In the genomic region with DNA sequence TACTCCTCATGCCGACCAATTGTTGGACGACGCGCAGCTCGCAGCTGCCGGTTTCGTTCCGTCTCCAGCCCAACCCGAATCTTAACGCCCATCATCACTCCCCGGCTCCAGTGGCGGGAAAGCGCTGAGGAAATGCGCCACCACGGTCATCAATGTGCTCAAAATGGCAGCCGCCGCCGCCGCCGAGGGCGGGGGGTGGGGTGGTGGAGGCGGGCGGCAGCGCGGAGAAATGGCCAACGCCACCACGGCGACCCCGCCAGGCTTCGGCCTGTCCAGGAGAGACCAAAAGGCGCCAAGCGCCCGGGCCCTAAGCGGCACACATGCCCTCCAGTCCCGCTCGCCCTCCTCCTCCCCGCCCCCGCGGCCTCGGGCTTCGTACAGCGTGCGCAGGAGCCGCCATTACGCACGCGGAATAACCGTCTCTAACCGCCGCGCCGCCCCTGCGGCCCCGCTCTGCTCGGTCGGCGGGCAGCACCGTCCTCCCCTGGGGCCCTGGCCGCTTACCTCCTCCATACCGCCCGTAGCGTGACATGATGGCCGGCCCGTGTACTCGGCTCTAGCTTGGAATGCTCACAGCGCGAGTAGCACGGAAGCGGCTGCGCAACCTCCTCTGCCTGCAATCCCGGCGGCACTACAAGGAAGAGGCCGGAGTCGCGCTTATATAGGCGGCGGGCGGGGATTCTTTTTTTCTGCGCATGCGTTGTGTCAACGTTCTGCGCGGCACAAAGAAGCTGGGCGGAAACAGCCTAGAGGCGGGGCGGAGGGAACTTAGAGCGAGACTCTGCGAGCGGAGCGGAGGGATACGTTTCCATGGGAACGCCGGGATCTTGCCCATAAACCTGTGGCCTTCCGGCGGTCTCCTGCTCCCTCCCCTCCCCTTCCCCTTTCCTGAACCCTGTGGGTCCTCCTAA, we compare ENCODE assay signal across 8 mouse cellular contexts. TPM values are rescaled to one million over a fixed set of nuclear protein-coding genes. Genes with fewer than 3 reads are reported as not detected.
DNase-seq lines count a peak whose midpoint lies in the region; ATAC-seq and TF ChIP-seq lines count a peak whose summit lies in the region.

A gene (minus strand): TSS at position 637 of the 911 bp plus-strand sequence.
A gene (plus strand): TSS at position 790 of the 911 bp plus-strand sequence.

- intact Hi-C loops in heart, postnatal 25 days (cut with DNase I), result loop anchor here (10.0 kb wide), 1 partner anchor 312 kb away; a partner anchor contains a TSS

- peak within 1 kb of the TSS; percentile 73 to 95 for H3K4me3 ChIP-seq in ES-E14 (ENCODE audit: insufficient read depth in 1 of 2, low read depth in 1 of 2, low read length in 2 of 2, poor library complexity in 1 of 2, severe bottlenecking in 1 of 2)
- peak within 1 kb of the TSS; percentile 95 for H3K4me3 ChIP-seq in forebrain, embryonic 15.5 days
- peak within 1 kb of the TSS; percentile 98 for H3K4me3 ChIP-seq in lung, adult 2 months (replicated peaks; ENCODE audit: extremely low read depth, low read depth, low read length)

- peak; percentile 93 for ATAC-seq in forebrain, embryonic 15.5 days (replicated peaks)
- peak; percentile 90 for ATAC-seq in neutrophil, adult 5-6 weeks (ENCODE audit: extremely low read depth, insufficient number of reproducible peaks, low FRiP score, poor library complexity, severe bottlenecking)

- no peaks in the 10 kb centered on the region for H3K9me3 ChIP-seq in ES-E14 (ENCODE audit: control insufficient read depth, insufficient read depth, low read depth, low read length)
- H3K9me3 ChIP-seq in forebrain, embryonic 15.5 days, result no peaks in the 10 kb centered on the region

- peaks cover 25% of the 10 kb centered on the region for H3K36me3 ChIP-seq in ES-E14 (ENCODE audit: control insufficient read depth, insufficient read depth, low read length, poor library complexity, severe bottlenecking)
- peaks cover 26% of the 10 kb centered on the region for H3K36me3 ChIP-seq in forebrain, embryonic 15.5 days

- TF ChIP-seq POLR2A in lung, adult 2 months (IDR thresholded peaks at IDR 0.05; ENCODE audit: borderline replicate concordance, extremely low read depth, low read depth, low read length), result peak; percentile 100

- no peak for TF ChIP-seq CTCF in lung, adult 2 months (IDR thresholded peaks at IDR 0.05; ENCODE audit: insufficient read depth, low read length)

- H3K9ac ChIP-seq in ES-E14 (ENCODE audit: insufficient read depth, low read depth, low read length, poor library complexity, severe bottlenecking), result peak within 1 kb of the TSS; percentile 98
- peak within 1 kb of the TSS; percentile 96 for H3K9ac ChIP-seq in forebrain, embryonic 15.5 days (replicated peaks)

- 0 out of 4 replicates have a peak, but pooled peaks cover 0 to 3% of the 10 kb centered on the region in 2 experiments for H3K4me1 ChIP-seq in ES-E14 (ENCODE audit: control insufficient read depth in 2 of 2, insufficient read depth in 2 of 2, low read length in 2 of 2, poor library complexity in 1 of 2)
- peaks cover 31% of the 10 kb centered on the region for H3K4me1 ChIP-seq in forebrain, embryonic 15.5 days
- peaks cover 9% of the 10 kb centered on the region for H3K4me1 ChIP-seq in lung, adult 2 months (ENCODE audit: control insufficient read depth, insufficient read depth, low read length)

- H3K4me2 ChIP-seq in forebrain, embryonic 15.5 days (replicated peaks), result peak within 1 kb of the TSS; percentile 83

- no peaks in the 10 kb centered on the region for H3K27me3 ChIP-seq in forebrain, embryonic 15.5 days

- in situ Hi-C loops in ES-E14 (cut with MboI; ENCODE audit: low sequenced_read_pairs in 2 of 2, unreplicated experiment in 2 of 2), result no loop called here

- under 1% methylated on average over 95 of the region's 95 CpGs for WGBS in forebrain, embryonic 15.5 days
- under 1% methylated on average over 95 of the region's 95 CpGs for WGBS in lung, adult 2 months

- peak within 1 kb of the TSS; percentile 93 for H3K27ac ChIP-seq in ES-E14 (ENCODE audit: insufficient read depth, low read depth, low read length, poor library complexity, severe bottlenecking)
- peak within 1 kb of the TSS; percentile 99 for H3K27ac ChIP-seq in forebrain, embryonic 15.5 days (replicated peaks)

- DNase-seq in ES-E14 (ENCODE audit: low read depth, low spot score), result peak; percentile 99
- peak; percentile 98 for DNase-seq in cerebellum, adult 11-12 months
- peak; percentile 96 for DNase-seq in heart, postnatal 25 days (ENCODE audit: low spot score)
- peak; percentile 97 to 99 for DNase-seq in layer of hippocampus, adult 18-20 months (ENCODE audit: low spot score in 2 of 2)
- DNase-seq in lung, adult 2 months, result peak; percentile 99
- DNase-seq in thymus, adult 18-20 months, result peak; percentile 96 to 97

TF ChIP-seq in ES-E14, 5 proteins besides CTCF, POLR2A, EP300 and RAD21:
- TF ChIP-seq HCFC1 (IDR thresholded peaks at IDR 0.05; ENCODE audit: borderline replicate concordance, insufficient read depth, low read length) (peak; percentile 70; the same call in 1 of the 2 replicates), CHD2 (IDR thresholded peaks at IDR 0.05; ENCODE audit: low read depth, low read length) (peak; percentile 68; the same call in 1 of the 2 replicates), MAFK (IDR thresholded peaks at IDR 0.05; ENCODE audit: insufficient read depth, low read depth, low read length) (no peak), ZNF384 (IDR thresholded peaks at IDR 0.05; ENCODE audit: low read depth, low read length) (no peak)

RNA-seq across cellular contexts. Expression of the first gene that starts in this region (rescaled TPM):
- 314 and 361 TPM in 2 replicates for total RNA-seq in ES-E14 (2012; rRNA removed)
- 583 TPM in 2 replicates for polyA plus RNA-seq in forebrain, embryonic 15.5 days (2015; fragmentation: Nextera tagmentation; extraction: Ambion mirVana)
- total RNA-seq in heart, postnatal 25 days (2021), result 10 to 100 TPM; 36.9 to 41.9 TPM
- total RNA-seq in layer of hippocampus, adult 18-20 months (2021), result 100 to 1,000 TPM; 125 to 128 TPM
- 31.5 and 46.7 TPM in 2 replicates for polyA plus RNA-seq in lung, adult 2 months (2012; rRNA removed)
- 294 and 322 TPM in 2 replicates for total RNA-seq in neutrophil, adult 5-6 weeks (2017)

RNA-seq across cellular contexts. Expression of the second gene that starts in this region (rescaled TPM):
- total RNA-seq in ES-E14 (2012; rRNA removed), result 0.09 TPM in 1 of 2 replicates, not detected in the other
- polyA plus RNA-seq in forebrain, embryonic 15.5 days (2015; fragmentation: Nextera tagmentation; extraction: Ambion mirVana), result 0.14 TPM in 1 of 2 replicates, not detected in the other
- not detected for total RNA-seq in heart, postnatal 25 days (2021)
- total RNA-seq in layer of hippocampus, adult 18-20 months (2021), result under 1 TPM; 0.12 to 0.30 TPM
- polyA plus RNA-seq in lung, adult 2 months (2012; rRNA removed), result 0.06 TPM in 1 of 2 replicates, not detected in the other
- not detected in 2 replicates for total RNA-seq in neutrophil, adult 5-6 weeks (2017)

Comparison
In these comparisons a context has a peak if more than half of its experiments do, and no peak if none do; other contexts are left out.
1. Peak in every context shown above with its lines: DNase-seq, ATAC-seq, H3K4me3 ChIP-seq and H3K27ac ChIP-seq.
2. RNA of the first gene that starts in this region (polyA plus RNA-seq): 583 TPM in forebrain, embryonic 15.5 days; 31.5 to 46.7 TPM in lung, adult 2 months; every median in the first group is over 10 times any median in the second.